Mouse (Mus musculus): ENCODE data around the gene Rho.

Rho gene

DNA sequence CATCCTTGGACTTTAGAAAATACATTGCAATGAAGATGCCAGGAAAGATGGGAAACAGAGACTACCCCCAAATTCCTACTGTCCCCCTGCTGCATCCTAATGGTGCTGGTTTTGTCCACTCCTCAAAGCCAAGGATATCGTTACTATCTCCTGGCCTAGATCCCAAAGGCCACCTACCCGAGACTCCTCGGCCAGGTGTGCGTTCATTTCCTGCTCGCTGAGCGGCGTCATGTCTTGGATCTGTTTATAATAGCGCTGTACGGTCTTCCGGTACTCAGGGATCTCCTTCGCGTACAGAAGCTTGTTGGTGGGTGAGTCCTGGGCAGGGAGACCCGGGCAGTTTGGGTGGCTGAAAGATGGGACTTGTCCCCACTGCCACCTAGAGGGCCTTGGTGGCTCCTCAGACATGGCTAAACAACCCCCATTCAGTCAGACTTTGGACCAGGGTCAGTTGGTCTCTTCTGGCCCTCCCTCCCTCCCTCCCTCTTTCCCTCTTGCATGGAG, 24.9 kb downstream of the Rho start:
- DNase-seq (ENCODE audit: low read depth): no peak

DNA sequence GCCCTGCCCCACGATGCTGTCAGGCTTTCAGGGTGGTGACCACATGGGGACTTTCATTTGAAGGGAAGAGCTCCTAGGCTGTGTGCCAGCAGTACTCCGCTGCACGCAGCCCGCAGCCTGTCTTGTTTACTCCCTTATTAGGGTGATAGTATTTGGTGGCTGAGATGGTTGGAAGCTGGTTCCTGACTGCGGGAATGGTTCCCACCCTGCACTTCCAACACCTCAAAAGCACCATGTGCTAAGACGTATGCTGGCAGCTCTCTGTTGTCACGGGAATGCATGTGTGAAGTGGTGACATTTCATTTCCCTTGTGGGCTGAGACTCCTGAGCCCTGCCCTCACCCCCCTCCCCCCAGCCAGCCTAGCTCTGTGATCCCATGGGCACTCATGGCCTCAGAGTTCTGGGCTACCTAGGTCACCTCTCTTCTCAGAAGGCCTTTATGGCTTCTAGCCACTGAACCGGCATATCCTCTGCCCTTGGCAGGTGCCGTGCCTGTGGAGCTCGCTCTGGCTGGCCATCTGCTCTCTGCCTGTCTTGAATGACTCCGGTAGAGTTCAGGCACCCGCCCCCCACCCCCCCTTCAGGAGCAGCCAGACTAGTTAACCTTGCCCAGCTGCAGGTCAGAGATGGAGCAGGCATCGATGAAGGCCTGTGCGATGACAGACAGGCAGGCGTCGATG, 25.5 kb downstream of the Rho start:
- no peak for DNase-seq (ENCODE audit: low read depth)

DNA sequence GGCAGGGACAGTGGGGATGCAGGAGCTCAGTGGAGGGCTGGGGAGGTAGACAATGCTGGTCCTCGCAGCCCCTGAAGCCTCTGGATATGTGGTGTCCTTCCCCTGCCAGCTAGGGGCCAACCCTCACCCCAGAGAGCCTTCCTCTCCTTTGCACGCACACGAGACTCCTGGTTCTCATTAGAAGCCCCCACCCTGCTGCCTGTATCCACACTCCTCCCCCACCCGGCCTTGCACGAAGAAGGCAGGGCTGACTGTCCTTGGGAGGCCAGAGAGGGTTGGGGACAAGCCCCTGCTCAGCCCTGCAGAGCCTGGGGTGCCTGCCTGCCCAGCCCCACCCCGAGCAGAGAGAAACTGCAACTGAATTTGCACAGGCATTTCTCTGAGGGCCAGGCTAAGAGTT, 26.1 kb downstream of the Rho start:
- DNase-seq (ENCODE audit: low read depth): no peak

DNA sequence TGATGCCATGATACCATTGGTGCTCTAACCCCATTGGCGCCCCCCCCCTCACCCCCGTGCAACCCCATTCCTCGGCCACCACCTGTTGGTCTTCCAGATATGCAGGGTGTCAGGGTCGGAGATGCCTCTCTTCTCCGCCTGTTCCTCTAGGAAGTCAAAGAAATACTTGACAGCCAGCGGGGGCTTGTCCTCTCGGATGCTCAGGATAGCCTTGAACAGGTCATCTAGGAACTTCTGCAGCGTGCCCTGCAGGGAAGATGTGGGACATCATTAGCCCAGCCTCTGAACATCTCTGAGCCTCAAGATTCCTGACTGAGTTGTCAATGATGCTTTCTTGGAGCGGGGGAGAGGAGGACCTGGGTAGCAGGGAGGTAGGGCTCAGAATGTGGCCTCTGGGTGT, 26.9 kb downstream of the Rho start:
- no peak for DNase-seq (ENCODE audit: low read depth)

DNA sequence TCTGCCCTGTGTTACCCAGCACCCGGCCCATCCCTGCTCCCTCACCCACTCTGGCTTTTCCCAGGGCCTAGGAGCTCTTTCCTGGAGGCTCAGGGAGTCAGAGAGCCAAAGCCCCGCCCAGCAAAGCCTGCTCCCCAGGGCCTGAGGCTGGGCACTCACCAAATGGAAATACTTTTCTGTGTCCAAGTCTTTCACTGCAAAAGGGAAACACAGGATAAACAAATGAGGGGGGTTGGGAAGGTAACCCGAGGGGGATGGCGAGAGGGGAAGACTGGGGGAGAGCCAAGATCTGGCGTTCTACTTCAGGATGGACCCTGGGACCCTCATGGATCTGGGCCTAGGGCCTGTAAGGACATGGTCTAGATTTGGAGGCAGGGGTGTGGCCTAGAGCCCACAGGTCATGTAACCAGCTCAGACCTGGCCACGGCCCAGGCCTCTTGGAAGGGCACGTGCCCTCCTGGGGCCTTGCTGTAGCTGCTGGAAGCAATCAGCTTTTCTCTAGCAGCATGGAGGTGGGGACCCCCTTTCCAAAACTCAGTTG, 27.7 kb downstream of the Rho start:
- DNase-seq (ENCODE audit: low read depth): no peak

DNA sequence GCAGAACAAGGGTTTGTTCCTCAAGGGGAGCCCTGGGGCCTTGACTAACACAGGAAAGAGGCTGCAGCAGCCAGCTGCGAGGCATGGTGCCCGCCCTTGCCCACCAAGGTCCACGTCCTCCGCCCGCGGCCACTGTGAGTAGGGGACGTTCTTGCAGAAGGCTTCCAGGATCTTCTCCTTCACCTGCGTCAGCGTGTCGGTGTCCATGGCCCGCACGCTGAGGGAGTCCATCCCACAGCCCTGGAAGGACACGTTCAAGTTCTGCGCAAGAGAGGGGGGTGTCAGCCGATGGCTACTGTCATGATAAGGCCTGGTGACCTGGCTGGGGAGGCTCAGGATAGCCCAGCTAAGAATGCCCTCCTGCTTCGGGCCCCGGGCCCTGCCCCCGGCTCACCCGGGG, 28.8 kb downstream of the Rho start:
- no peak for DNase-seq (ENCODE audit: low read depth)

DNA sequence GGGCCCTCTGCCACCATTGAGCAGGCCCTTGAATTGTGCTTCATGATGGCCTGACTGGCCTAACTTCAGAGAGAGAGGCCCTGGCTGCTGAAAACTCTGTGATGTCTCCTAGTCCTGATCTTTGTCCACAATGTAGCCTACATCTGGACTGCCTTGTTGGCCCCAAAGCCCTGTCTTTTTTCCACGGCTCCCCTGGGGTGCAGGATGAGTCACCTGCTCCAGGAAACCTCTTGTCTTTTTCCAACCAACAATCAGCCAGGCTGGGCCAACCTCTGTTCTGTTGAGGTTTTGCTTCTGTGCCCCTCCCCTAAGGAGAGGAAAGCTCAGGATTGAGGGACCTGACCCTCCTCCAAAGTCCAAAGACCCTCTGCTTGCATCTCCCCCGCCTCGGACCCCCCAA, 30.2 kb downstream of the Rho start:
- no peak for DNase-seq (ENCODE audit: low read depth)

DNA sequence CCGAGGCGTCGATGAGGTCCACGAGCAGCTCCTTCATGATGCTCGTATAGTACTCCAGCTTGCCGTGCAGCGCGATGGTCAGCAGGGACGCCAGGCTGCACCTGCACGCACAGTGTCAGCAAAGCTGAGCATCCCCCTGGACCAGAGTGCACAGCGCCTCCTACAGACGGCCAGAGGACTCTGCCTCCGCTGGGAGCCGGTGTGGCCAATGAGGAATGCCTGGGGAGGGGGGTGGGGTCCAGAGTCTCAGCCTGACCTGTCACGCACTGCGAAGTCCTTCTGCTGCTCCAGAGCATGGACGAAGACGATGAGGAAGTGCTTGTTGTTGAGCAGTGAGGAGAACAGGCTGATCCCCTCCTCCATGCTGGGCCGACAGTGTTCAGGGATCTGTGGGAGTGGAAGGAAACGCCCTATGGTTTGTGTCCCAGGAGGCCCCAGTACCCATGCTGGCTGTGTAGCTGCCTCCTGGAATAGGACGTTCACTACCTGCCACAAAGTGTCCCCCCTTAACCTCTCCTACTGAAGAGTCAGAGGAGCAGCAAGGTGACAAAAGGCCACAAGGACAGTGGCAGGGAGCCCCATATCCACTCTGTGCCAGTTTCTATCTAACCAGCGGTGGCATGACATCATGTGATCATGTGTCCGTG, 31.0 kb downstream of the Rho start:
- DNase-seq (ENCODE audit: low read depth): no peak

DNA sequence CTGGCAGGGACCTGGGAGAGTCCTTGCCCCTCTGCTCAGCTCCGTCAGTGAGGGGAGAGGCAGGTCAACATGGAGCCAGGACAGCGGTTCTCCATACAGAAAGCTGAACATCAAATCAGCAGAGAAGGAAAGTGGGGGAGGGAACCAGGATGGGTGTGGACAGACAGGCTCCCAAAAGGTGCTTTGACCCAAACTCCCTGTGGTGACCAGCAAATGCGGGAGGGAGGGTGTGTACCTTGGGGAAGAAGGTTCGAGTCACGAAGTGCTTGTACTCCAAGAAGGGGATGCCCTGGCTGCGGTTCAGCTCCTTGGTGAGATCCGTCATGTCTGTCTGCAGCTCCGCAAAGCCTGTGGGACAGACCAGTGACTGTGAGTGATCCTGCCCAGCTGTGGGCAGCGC, 32.1 kb downstream of the Rho start:
- no peak for DNase-seq (ENCODE audit: low read depth)

DNA sequence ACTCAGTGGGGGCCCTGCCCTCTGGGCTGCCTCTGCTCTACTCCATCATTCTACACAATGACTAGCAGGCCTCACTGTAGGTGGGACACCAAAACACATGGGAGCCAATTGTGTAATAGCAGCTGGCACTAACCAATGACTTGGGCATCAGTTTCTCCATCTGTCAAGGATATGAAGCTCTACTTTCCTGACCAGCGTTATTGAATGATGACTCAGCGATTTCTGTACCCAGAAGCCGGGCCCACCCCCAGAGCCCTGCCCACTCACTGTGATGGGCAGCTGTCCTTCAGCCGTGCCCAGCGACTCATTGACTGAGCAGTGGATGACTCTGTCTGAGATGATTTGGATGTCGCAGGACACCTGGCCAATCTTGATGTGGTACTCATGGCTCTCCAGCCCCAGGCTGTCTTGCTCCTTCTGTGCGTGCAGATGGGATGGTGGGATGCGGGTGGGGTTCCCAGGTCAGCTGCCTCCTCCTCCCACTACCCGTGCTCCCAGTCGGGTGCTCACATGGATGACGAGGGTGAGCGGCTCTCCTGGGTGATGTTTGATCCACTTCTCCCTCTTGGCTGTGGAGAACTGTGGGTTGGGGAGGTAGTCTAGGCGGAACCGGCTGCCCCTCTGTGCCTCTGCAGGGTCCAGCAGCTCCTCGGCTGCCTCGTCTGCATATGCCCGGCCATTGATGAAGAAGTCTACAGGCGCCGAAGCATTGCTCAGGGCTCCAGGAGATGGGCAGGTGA, 34.8 kb downstream of the Rho start:
- DNase-seq (ENCODE audit: low read depth): no peak

DNA sequence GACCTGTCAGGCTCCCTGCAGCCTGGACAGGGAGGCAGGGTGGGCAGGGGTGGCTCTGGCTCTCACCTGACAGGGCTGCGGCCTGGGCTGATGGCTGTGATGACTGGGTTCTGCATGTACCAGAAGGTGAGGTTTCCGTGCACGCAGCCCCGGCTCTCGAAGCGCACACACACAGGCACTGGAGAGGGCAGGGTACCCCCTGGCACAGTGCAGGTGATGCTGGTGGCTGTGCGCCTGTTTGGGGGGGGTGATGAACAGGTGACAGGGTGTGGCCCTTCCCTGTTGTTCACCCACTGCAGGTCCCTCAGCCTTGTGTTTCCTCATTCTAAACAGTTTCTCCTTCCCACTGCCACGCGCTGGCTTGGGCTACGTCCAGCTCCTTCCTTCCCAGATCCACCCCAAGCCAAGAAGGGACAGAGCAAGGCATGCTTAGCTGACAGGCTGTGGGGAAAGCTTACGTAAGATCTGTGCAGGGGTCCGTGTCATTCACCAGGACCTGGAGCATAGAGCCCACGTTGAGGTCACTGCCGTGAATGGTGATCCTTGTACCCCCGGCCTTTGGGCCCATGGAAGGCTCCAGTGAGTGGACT, 35.8 kb downstream of the Rho start:
- DNase-seq (ENCODE audit: low read depth): no peak

DNA sequence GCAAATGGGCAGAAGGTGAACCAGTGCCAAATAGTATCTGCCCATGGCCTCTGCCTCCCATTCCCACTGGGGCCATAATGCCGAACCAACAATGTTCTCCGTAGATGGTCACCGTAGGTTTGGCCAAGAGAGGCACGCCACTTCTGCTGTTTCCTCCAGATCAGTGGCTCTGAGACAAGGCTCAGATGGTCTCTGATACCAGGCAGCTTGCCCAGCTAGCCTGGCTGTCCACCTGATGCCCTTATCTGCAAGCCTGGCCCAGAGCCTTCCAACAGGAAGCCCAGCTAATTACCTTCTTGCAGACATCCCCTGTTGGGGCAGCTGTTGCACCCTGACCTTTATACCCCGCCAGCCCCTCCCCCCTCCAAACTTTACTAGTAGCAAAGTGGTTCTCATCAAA, 36.5 kb downstream of the Rho start:
- no peak for DNase-seq (ENCODE audit: low read depth)

DNA sequence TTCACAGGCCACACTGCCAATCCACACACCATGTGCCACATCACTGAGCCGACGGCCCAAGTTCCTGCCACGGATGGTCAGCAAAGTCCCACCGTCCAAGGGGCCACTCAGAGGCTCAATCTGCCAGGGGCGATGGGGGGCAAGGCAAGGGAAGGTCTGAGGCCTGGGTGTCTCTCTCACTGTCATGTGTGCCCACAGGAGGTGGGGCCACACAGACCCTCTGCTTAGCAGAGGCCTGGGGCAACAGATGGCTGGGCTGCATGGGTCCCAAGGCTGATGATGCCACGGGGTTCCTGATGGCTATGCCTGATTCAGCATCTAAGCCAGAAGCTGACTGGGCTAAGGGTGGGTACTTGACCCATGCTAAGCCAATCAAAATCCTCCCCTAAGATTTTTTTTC, 37.2 kb downstream of the Rho start:
- DNase-seq (ENCODE audit: low read depth): no peak

DNA sequence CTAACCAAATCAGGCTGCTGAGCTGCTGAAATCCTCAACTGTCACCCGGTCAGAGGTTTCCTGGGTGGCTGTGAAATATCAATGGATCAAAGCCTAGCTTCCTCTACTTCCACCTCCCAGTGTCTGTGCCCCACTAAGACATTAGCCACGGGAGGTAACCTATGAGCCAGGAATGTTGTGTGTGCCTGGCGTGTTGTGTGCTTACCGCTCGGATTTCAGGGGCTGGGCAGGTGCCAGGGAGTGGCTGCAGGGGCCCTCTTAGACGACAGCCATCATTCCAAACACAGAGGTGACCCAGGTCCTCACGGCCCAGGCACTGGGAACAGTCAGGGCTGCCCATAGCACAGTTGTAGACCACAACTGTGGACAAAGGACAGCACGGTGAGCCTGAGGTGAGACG, 37.6 kb downstream of the Rho start:
- no peak for DNase-seq (ENCODE audit: low read depth)

DNA sequence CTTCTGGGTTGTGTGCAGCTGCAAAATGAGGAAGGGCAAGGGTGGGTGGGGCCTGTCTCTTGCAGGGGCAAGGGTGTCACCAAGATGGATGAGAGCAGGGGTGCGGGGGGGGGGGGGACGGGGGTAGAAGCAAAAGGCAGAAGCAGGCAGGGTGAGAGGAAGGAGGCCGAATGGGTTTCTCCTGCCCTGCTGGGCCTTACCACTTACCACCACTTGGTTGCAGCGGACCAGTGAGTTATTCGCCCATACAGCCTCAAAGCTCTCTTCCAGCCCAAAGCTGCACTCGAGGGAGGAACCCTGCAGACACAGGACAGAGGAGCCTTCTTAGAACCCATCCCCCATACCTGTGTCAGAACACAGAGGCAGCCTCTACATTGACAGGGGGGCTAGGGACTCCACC, 38.4 kb downstream of the Rho start:
- no peak for DNase-seq (ENCODE audit: low read depth)

DNA sequence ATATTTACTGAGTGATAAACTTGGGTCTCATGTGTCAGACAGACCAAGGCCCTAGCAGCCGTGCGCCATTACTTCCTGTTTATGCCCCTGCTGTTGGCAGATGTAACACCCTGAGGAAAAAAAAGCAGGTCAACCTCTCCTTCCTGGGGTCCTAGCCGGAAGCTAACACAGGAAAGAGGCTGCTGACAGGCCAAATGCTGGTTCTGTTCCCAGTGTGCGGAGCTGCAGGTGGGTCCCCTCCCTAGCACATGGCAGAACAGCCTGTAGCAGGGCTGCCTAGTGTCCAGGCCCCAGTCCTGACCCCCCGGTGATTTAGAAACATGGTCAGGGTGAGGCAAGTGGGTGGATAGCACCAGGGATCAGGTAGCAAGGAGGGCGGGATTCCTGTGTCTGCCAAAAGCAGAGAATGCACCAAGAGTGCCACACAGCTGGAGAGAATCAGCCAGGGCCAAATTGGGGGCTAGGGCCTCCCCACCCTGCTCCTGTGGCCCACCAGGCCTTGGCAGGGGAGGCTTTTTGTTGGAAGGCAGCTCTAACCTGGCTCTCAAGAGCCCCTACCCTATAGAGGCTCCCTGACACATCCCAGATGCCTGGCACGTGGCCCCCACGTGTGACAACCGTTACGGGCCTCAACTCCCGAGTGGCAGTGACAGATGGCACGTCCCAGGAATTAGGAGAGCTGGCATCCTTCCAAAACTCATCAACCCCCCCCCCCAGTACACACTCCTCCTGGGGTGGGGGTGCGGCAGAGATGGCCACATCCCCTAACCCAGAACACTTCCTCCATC, 39.9 kb downstream of the Rho start:
- DNase-seq (ENCODE audit: low read depth): no peak

DNA sequence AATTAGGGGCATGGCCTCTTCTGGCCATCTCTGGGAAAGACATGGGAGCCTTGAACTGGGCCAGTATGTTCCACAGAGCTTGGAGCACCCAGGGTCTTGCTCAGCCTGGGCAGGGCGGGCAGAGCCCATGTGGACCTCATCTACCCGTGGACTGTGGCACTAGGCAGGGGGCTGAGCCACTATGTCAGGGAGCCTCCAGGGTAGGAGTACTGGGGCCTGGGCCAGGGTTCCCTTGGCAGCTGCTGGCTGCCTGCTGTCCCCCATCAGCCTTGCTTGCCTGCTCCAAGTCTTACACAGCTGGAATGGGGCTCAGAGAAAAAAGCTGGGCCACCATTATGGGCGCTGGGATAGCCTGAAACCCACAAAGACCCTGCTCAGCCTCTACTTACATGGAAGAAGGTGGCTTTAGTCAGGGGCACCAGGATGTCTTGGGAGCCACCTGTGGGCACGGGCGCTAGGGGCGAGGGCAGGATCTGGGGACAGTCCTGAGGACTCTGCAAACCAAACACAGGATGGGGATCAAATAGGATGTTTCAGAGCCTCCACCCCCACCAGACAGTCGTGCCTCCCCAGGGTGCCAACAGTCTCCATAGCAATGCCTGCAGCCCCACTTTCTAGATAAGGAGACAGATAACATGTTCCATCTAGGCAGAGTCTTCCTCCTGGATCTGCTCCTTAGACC, 40.7 kb downstream of the Rho start:
- no peak for DNase-seq (ENCODE audit: low read depth)

DNA sequence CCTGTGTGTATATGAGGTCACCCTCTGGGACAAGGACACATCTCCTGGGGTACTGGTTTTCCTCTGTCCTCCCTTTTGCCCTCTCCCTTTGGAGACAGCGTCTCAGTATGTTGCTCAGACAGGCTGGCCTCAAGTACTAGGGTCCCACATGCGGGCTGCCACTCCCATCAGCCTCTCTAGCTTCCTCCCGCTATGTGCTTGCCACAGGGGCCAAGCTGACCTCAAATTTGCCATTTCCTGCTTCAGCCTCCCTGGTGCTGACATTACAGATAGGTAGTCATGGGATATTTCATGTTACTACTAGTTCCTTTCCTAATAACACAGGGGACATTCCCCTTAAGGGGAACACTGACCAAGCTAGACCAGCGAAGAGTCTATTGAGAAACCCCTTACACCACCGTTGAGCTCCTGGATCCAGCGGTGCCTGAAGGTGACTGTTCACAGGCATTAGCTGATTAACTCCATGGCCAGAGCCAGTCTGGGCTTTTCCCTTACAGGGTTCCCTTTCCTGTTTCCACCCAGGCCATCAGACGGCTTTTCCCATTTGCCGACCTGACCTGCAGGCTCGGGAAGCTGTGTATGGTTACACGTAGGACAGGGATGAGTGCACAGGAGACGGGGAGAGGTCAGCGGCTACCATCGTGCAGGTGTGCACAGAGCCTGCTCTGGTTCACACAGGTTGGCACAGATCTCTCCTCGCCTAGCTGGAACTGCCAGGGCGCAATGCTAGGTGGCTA, 41.8 kb downstream of the Rho start:
- DNase-seq (ENCODE audit: low read depth): no peak

DNA sequence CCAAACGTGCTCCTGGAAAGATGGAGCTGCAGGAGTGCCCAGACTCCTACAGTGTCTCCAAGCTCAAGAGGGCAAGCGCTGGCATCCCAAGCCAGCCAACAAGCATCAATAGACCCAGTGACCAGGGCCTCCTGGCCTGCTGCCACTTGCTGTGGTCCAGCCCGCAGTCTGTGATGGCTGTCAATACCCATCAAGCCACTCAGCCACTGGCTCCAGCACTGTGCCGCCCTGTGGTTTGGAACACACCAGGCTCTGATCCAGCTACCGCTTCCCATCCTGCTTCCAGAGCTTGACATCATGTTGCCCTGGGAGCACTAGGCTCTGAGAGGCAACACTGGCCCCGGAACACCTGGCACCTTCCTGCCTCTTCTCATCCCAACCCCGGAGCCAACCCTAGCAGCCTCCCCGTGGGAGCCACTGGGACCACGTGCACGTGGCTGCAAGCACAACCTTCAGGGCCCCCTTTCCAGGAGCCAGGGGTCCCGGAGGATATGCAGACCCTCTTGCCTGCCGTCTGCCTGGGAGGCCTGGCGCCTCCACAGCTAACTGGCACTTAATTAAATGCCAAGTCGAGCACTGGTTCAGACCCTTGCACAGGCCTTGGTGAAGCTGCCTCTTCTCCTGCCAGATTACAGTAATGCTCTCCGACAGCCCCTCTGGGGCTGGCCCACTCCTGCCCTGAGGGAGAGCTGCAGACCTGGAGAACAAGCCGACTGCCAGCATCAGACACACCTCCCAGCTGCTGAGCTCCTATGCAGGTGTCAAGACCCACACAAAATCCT, 42.5 kb downstream of the Rho start:
- no peak for DNase-seq (ENCODE audit: low read depth)

DNA sequence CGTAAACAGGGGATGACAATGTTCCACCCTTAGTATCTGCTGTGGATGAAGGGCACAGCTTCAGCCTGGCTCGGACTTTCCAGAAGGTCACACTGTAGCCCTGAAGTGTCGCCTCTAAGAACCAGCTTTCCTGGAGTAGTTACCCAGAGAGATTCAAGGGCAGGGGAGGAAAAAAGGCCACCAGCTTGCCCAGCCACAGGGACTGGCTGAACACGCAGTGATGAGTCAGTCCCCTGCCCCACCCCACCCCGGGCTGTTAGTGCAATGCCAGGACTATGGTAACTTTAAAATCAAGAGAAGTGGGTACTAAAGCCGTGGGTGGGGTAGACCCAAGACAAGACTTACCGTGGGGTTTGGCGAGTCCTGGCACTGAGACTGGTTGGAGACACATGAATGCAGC, 44.1 kb downstream of the Rho start:
- DNase-seq (ENCODE audit: low read depth): no peak
